Mouse (Mus musculus): ENCODE results near the gene Fam129c. TPM values are rescaled to one million over a fixed set of nuclear protein-coding genes. Genes with fewer than 3 reads are reported as not detected.
A peak's percentile ranks its signal among the peaks of the same experiment; 100 is the strongest.

Gene Fam129c
- total RNA-seq, 2 experiments from 2014 or later, result 2.9 to 3.5 TPM

GRCm38 (mm10) chr8:71572847-71573633 is 24.4 kb upstream of the Fam129c start:
- DNase-seq (ENCODE audit: low spot score in 2 of 2), result peak in 1 of 2 experiments; percentile 55

- DNase-seq (ENCODE audit: low spot score in 2 of 2), result no peak
Observed at GRCm38 (mm10) chr8:71574426-71574825, 23.0 kb upstream of the Fam129c start.

- DNase-seq (ENCODE audit: low spot score in 2 of 2), result no peak
Observed at GRCm38 (mm10) chr8:71575020-71575419, 22.4 kb upstream of the Fam129c start.

DNA sequence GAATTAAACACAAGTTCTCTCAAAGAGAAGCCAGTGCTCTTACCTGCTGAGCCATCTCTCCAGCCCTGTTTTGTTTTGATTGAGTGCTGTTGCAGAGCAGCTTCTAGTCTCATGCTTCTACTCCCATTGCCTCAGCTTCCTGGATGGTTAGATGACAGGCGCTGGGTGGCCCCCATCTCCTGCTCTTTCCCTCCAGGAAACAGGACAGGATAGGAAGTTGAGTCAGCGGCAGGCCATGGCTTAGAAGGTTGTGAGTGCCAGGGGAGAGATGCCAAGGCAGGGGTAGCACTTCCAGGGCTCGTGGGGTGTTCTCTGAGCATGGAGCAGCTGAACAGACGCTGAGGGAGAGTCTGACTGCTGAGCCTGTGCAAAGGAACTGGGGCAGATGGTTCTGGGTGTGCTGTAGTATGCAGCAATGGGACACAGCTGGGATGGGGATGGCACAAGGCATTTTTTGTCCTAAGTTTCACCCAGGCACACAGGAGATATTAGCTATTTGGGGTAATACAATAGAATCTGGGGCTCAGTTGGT is 19.5 kb upstream of the Fam129c start:
- DNase-seq (ENCODE audit: low spot score in 2 of 2), result no peak

DNA sequence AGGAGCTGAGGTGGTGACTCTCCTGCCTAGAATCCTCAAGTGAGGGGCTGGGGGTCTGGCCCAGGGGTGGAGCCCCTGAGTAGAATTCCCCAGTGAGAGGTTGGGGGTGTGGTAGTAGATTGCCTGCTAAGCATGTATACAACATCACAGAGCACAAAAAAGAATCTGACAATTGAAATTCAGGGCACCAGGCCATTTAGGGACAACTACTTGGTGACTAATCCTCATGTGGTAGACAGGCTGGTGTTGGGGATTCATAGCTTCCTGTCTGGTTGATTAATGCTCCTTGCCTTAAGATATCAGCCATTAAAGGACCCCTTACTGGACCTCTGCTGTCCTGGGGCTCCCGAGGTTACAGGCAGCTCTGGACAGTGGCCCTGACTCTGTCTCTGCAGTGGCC is 18.4 kb upstream of the Fam129c start:
- DNase-seq (ENCODE audit: low spot score in 2 of 2), result no peak

- no peak for DNase-seq (ENCODE audit: low spot score in 2 of 2)
Observed at GRCm38 (mm10) chr8:71579476-71579875, 18.0 kb upstream of the Fam129c start.

- no peak for DNase-seq (ENCODE audit: low spot score in 2 of 2)
Observed at GRCm38 (mm10) chr8:71580201-71580600, 17.2 kb upstream of the Fam129c start.

- peak in 1 of 2 experiments; percentile 60 for DNase-seq (ENCODE audit: low spot score in 2 of 2)
Observed at GRCm38 (mm10) chr8:71586891-71587290, 10.6 kb upstream of the Fam129c start.

- no peak for DNase-seq (ENCODE audit: low spot score in 2 of 2)
Observed at GRCm38 (mm10) chr8:71588762-71589161, 8.7 kb upstream of the Fam129c start.

GRCm38 (mm10) chr8:71591017-71591416 is 6.4 kb upstream of the Fam129c start:
- DNase-seq (ENCODE audit: low spot score in 2 of 2), result no peak

GRCm38 (mm10) chr8:71591471-71592373 is 5.7 kb upstream of the Fam129c start, which contains the start of gene Pgls:
Gene Pgls, plus strand, starts transcription at chr8:71592176.
- DNase-seq (ENCODE audit: low spot score in 2 of 2), result peak; percentile 95 to 97

DNA sequence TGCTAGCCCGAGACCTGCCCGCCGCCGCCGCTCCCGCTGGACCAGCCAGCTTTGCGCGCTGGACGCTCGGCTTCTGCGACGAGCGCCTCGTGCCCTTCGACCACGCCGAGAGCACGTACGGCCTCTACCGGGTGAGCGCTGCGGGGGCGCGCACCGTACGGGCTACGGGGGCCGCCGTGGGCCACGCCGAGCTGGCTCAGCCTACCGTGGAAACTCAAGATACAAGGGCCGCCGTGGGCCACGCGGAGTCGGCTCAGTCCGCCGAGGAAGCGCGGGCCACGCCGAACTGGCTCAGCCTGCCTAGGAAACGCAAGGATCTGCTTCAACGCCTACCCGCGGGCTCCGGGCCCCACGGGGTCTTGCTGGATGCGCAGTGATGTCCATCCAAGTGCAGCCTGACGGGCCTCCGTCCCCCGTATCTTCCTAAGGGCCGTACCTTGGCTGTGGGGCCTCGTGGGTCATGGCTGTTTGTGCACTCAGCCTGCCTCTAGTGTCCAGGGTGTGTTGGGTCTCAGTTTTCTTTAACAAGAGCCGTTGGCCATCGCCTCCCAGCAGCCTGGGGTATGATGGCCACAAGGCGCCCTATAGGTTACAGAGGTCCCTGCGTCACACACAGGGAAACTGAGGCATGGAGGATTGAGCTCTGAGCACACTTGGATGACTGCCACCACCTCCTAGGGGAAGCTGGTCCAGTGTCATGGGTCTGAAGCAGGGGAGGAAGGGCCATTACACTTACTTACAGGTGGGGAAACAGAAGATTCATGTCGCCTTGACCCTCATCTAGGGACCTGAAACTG is 4.9 kb upstream of the Fam129c start:
- peak; percentile 77 to 78 for DNase-seq (ENCODE audit: low spot score in 2 of 2)

DNA sequence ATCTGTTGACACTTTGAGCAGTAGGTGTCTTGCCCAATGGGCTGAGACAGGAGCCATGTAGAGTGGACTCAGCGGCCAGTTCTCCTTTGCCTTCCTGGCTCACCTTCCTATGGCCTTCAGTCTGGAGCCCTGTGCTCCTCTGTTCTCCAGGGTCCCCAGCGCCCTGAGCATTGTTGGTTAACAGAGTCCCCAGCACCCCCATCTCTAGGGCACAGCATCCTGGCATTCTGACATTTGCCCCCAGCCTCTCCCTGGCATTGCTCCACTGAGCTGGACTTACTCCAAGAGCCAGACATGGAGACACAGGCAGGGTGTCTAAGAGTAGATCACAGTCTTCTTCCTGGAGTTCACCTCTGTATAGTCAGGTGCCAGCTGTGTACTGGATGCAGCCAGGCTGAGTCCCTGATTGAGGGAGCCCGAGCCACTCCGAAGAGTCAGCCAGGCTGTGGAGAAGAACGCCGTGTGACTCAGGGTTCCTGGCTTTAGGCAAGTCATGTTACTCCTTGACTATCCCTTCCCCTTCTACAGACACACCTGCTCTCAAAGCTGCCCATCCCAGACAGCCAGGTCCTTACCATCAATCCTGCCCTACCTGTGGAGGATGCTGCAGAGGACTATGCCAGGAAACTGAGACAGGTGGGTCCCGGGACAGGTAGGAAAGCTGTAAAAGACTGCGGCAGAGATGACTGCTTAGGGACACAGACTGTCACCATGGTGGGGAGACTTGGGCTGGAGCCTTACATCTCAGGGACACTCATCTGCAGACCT is 3.7 kb upstream of the Fam129c start:
- no peak for DNase-seq (ENCODE audit: low spot score in 2 of 2)

- no peak for DNase-seq (ENCODE audit: low spot score in 2 of 2)
Observed at GRCm38 (mm10) chr8:71594324-71594722, 3.1 kb upstream of the Fam129c start.

DNA sequence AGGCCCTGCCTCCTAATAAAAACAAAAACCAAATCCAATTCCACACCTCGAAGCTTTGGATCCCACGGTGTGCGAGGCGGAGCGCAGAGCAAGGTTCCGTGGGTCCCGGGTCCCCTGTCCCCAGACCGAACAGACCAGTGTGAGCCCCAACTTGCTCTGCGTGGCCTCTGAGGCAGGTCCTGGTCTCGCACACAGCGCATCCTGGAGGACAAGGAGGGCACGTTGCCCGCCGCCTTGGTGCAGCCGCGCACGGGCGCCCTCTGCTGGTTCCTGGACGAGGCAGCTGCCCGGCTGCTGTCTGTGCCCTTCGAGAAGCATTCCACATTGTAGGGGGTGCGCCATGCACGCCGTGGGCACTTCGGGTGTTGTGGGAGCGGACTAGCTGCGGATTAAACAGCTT is 1.6 kb upstream of the Fam129c start:
- peak; percentile 93 for DNase-seq (ENCODE audit: low spot score in 2 of 2)

DNA sequence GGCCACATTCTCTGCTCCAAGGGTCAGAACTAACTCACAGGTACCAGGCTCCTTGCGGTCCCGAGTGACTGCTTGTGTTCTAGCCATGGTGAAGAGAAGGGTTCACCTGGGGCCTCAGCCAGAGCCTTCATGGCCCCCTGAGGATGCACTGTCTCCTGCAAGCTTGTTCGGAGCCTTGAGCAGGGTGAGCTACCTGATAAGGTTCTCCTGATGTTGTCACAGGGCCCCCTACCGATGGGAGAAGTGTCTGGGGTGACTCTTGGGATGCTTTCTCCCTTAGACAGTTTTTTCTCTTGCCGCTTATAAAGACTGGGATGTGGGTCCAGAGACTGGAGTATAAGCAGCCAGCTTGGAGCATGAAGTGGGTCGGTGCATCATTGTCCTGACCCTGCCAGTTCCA is 1.1 kb upstream of the Fam129c start:
- no peak for DNase-seq (ENCODE audit: low spot score in 2 of 2)

DNA sequence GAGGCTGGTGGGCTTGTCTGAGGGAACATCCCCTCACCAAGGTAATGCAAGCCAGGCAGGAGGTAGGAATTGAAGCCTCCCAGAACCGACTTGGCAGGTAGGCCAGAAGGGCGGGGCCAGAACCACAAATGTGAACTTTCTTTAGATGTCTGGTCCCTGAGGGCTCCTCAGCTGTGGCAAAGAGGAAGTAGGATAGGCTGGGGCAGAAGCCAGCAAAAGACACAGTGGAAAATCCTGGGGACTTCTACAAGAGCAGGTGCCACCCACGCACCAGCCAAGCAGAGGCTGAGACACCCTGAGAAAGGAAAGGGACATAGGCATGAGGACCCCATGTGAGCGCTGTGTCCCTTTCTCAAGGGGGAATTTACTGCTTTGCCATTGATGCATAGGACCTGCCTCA is 650 bp upstream of the Fam129c start:
- DNase-seq (ENCODE audit: low spot score in 2 of 2), result no peak

GRCm38 (mm10) chr8:71598375-71598774 is 927 bp downstream of the Fam129c start:
- no peak for DNase-seq (ENCODE audit: low spot score in 2 of 2)

DNA sequence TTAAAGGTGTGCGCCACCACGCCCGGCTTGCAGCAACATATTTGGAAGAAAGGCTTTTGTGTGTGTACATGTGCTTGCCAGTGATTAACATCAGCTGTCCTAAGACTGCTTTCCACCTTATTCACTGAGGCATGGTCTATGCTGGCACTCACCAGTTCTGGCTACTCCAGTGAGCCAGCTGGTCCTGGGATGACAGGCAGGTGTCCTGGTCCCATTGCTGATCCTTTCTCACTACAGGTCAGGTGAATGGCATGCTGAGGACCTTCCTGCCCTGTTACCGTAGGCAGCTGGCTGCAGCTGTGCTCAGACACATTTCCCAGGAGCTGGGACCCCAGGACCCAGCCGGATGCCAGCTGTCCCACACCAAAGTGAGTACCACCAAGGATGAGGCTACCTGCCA is 1.4 kb downstream of the Fam129c start:
- no peak for DNase-seq (ENCODE audit: low spot score in 2 of 2)

Data from adrenal gland, adult 18-20 months (tissue).